Mouse (Mus musculus): Measurements from ENCODE around the gene Itprip.

DNA sequence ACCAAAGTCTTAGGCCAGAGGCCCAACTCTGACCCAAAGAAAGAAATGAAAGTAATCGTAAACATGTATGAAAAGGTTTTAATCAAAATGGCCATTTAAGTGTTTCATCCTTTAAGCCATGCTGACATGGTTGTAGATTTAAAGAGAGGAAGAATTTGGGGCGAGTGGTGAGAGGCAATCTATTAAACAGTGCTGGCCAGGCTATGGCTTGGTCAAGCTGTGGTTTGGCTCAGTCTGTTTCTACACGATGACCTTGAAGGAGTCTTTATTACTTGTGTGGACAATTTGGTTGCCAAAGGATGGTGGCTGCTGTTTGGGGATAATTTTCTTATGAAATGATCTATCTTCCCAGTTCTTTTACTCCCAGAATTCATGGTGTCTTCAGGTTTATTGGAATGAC, 66.0 kb downstream of the Itprip start:
- TF ChIP-seq CTCF (IDR thresholded peaks at IDR 0.05; ENCODE audit: low read depth, low read length) (no peak), POLR2A (IDR thresholded peaks at IDR 0.05; ENCODE audit: insufficient read depth, low read length) (no peak), EP300 (IDR thresholded peaks at IDR 0.05; ENCODE audit: insufficient read depth, low read depth, low read length) (no peak)
